Comparison of ENCODE assay signal across 28 mouse cellular contexts in genomic region chr13:112171940-112172715, GRCm38 (mm10).
DNase-seq lines count a peak whose midpoint lies in the region; ATAC-seq and TF ChIP-seq lines count a peak whose summit lies in the region.
"Had no signal": no experiment of that assay in that cellular context is flagged by ENCODE, and none has a peak within 500 bp of the region (broad histone marks: within the 10 kb centered on the region; RNA-seq: fewer than 3 reads in every experiment).

No protein-coding gene starts in this region.

- H3K4me1 ChIP-seq in heart, postnatal 0 days (ENCODE audit: control insufficient read depth, insufficient read depth), result no peaks in the 10 kb centered on the region
- H3K4me1 ChIP-seq in heart, embryonic 10.5 days, result peaks cover under 1% of the 10 kb centered on the region; the same call in 1 of the 2 replicates
- peaks cover 4% of the 10 kb centered on the region for H3K4me1 ChIP-seq in lung, embryonic 16.5 days (replicated peaks; ENCODE audit: control insufficient read depth, insufficient read depth, low read length)
- no peaks in the 10 kb centered on the region for H3K4me1 ChIP-seq in liver, postnatal 0 days (ENCODE audit: insufficient read depth)
- H3K4me1 ChIP-seq: embryonic facial prominence, embryonic 12.5 days; forebrain, embryonic 15.5 days; hindbrain, embryonic 10.5 days; kidney, embryonic 15.5 days; limb, embryonic 12.5 days; liver, embryonic 15.5 days; neural tube, embryonic 12.5 days had no signal

- no peaks in the 10 kb centered on the region for H3K9me3 ChIP-seq in heart, postnatal 0 days (replicated peaks; ENCODE audit: control insufficient read depth, low read length)
- no peaks in the 10 kb centered on the region for H3K9me3 ChIP-seq in heart, embryonic 10.5 days
- no peaks in the 10 kb centered on the region for H3K9me3 ChIP-seq in lung, embryonic 16.5 days (ENCODE audit: control insufficient read depth, low read length)
- no peaks in the 10 kb centered on the region for H3K9me3 ChIP-seq in liver, postnatal 0 days (ENCODE audit: low read length)
- H3K9me3 ChIP-seq: embryonic facial prominence, embryonic 12.5 days; forebrain, embryonic 10.5 days; forebrain, embryonic 15.5 days; hindbrain, embryonic 10.5 days; hindbrain, embryonic 15.5 days; kidney, embryonic 15.5 days; limb, embryonic 12.5 days; liver, embryonic 15.5 days; neural tube, embryonic 12.5 days had no signal

- intact Hi-C loops in heart, postnatal 25 days (cut with DNase I), result no loop called here
- intact Hi-C loops in left cerebral cortex, postnatal 10 days (cut with DNase I), result no loop called here

- peak; percentile 26; the same call in 1 of the 2 replicates for TF ChIP-seq CTCF in heart, postnatal 0 days (IDR thresholded peaks at IDR 0.05; ENCODE audit: low read depth)
- no peak for TF ChIP-seq CTCF in liver, postnatal 0 days (IDR thresholded peaks at IDR 0.05; ENCODE audit: low read depth)

- 0 out of 2 replicates have a peak, but pooled peaks have one; percentile 44 for ATAC-seq in heart, postnatal 0 days (ENCODE audit: insufficient read depth, low read depth)
- ATAC-seq in lung, embryonic 16.5 days (ENCODE audit: low read depth), result peak; percentile 96
- no peak for ATAC-seq in liver, postnatal 0 days
- ATAC-seq: CD4-positive, CD25-positive, alpha-beta regulatory T cell, adult 4 months; forebrain, embryonic 15.5 days; inflammation-experienced regulatory T-cells, adult 6 months; midbrain, embryonic 16.5 days had no signal

- DNase-seq in heart, adult 11 months, result peak; percentile 93
- DNase-seq in heart, postnatal 25 days (ENCODE audit: low spot score), result no peak
- no peak for DNase-seq in heart, postnatal 0 days (ENCODE audit: low spot score)
- no peak for DNase-seq in heart, embryonic 10.5 days (ENCODE audit: low spot score)
- peak; percentile 66 for DNase-seq in lung, postnatal 36 days
- DNase-seq in liver, postnatal 0 days, result no peak
- no peak for DNase-seq in left cerebral cortex, postnatal 10 days (ENCODE audit: extremely low spot score in 1 of 2, low spot score in 2 of 2)
- DNase-seq: adrenal gland, postnatal 25 days; cerebellum, adult 18-20 months; embryo, embryonic 11 days; kidney, adult 18-20 months; right cerebral cortex, adult 18-20 months; spleen, adult 18-20 months; thymus, postnatal 14 days had no signal

- no peak overlapping the region for H3K4me2 ChIP-seq in heart, postnatal 0 days (ENCODE audit: low read depth, low read length)
- H3K4me2 ChIP-seq in lung, embryonic 16.5 days (ENCODE audit: low read depth, low read length), result no peak overlapping the region
- no peak overlapping the region for H3K4me2 ChIP-seq in liver, postnatal 0 days (ENCODE audit: low read depth, low read length)
- H3K4me2 ChIP-seq: embryonic facial prominence, embryonic 12.5 days; forebrain, embryonic 15.5 days; hindbrain, embryonic 15.5 days; kidney, embryonic 15.5 days; limb, embryonic 12.5 days; liver, embryonic 15.5 days; midbrain, embryonic 11.5 days; neural tube, embryonic 12.5 days had no signal

- H3K27me3 ChIP-seq in heart, postnatal 0 days (ENCODE audit: control insufficient read depth, insufficient read depth, low read length), result no peaks in the 10 kb centered on the region
- H3K27me3 ChIP-seq in heart, embryonic 10.5 days (ENCODE audit: insufficient read depth, poor library complexity, severe bottlenecking), result no peaks in the 10 kb centered on the region
- H3K27me3 ChIP-seq in lung, embryonic 16.5 days (ENCODE audit: control insufficient read depth, insufficient read depth, low read depth, low read length), result no peaks in the 10 kb centered on the region
- no peaks in the 10 kb centered on the region for H3K27me3 ChIP-seq in liver, postnatal 0 days (ENCODE audit: insufficient read depth, low read length)
- H3K27me3 ChIP-seq: embryonic facial prominence, embryonic 12.5 days; forebrain, embryonic 15.5 days; hindbrain, embryonic 15.5 days; kidney, embryonic 15.5 days; limb, embryonic 12.5 days; neural tube, embryonic 12.5 days had no signal

- WGBS in heart, postnatal 0 days, result 60% methylated on average over 11 of the region's 11 CpGs
- WGBS in heart, embryonic 10.5 days, result 65% methylated on average over 11 of the region's 11 CpGs
- WGBS in lung, embryonic 16.5 days, result 37% methylated on average over 11 of the region's 11 CpGs
- 75% methylated on average over 11 of the region's 11 CpGs for WGBS in liver, postnatal 0 days (ENCODE audit: insufficient replicate concordance)

- H3K36me3 ChIP-seq in heart, postnatal 0 days (replicated peaks; ENCODE audit: control insufficient read depth, insufficient read depth, low read length), result no peaks in the 10 kb centered on the region
- no peaks in the 10 kb centered on the region for H3K36me3 ChIP-seq in heart, embryonic 10.5 days
- H3K36me3 ChIP-seq in lung, embryonic 16.5 days (ENCODE audit: control insufficient read depth, insufficient read depth, low read length), result no peaks in the 10 kb centered on the region
- H3K36me3 ChIP-seq in liver, postnatal 0 days (replicated peaks; ENCODE audit: insufficient read depth, low read length), result no peaks in the 10 kb centered on the region
- H3K36me3 ChIP-seq: embryonic facial prominence, embryonic 12.5 days; forebrain, embryonic 10.5 days; forebrain, embryonic 15.5 days; hindbrain, embryonic 10.5 days; hindbrain, embryonic 15.5 days; kidney, embryonic 15.5 days; limb, embryonic 12.5 days; liver, embryonic 15.5 days; neural tube, embryonic 12.5 days had no signal

- no peak for TF ChIP-seq EP300 in heart, postnatal 0 days (IDR thresholded peaks at IDR 0.05; ENCODE audit: low read depth)
- TF ChIP-seq EP300 in liver, postnatal 0 days (IDR thresholded peaks at IDR 0.05; ENCODE audit: low read depth), result no peak

- H3K9ac ChIP-seq in heart, postnatal 0 days (replicated peaks; ENCODE audit: low read depth, low read length), result no peak overlapping the region
- no peak overlapping the region for H3K9ac ChIP-seq in lung, embryonic 16.5 days (ENCODE audit: low read length)
- H3K9ac ChIP-seq in liver, postnatal 0 days (replicated peaks), result no peak overlapping the region
- H3K9ac ChIP-seq: embryonic facial prominence, embryonic 12.5 days; forebrain, embryonic 15.5 days; hindbrain, embryonic 15.5 days; kidney, embryonic 15.5 days; limb, embryonic 12.5 days; liver, embryonic 15.5 days; neural tube, embryonic 12.5 days had no signal

- H3K4me3 ChIP-seq in heart, postnatal 0 days (ENCODE audit: low read depth, low read length), result no peak overlapping the region
- no peak overlapping the region for H3K4me3 ChIP-seq in heart, embryonic 10.5 days
- H3K4me3 ChIP-seq in lung, embryonic 16.5 days (ENCODE audit: low read length), result no peak overlapping the region
- H3K4me3 ChIP-seq in liver, postnatal 0 days (ENCODE audit: low read depth, low read length), result no peak overlapping the region
- H3K4me3 ChIP-seq: embryonic facial prominence, embryonic 12.5 days; forebrain, embryonic 10.5 days; forebrain, embryonic 15.5 days; hindbrain, embryonic 10.5 days; hindbrain, embryonic 15.5 days; kidney, embryonic 15.5 days; limb, embryonic 12.5 days; liver, embryonic 15.5 days; neural tube, embryonic 12.5 days had no signal

- no peak overlapping the region for H3K27ac ChIP-seq in heart, postnatal 0 days (ENCODE audit: low read depth)
- H3K27ac ChIP-seq in heart, embryonic 10.5 days, result no peak overlapping the region
- peak overlapping the region; percentile 93 for H3K27ac ChIP-seq in lung, embryonic 16.5 days (ENCODE audit: low read length)
- H3K27ac ChIP-seq in liver, postnatal 0 days (ENCODE audit: low read depth), result no peak overlapping the region
- H3K27ac ChIP-seq: embryonic facial prominence, embryonic 12.5 days; forebrain, embryonic 10.5 days; forebrain, embryonic 15.5 days; hindbrain, embryonic 10.5 days; hindbrain, embryonic 15.5 days; kidney, embryonic 15.5 days; limb, embryonic 12.5 days; liver, embryonic 15.5 days; neural tube, embryonic 12.5 days had no signal

Comparison
In these comparisons a context has a peak if more than half of its experiments do, and no peak if none do; other contexts are left out.
1. DNase-seq: peak in heart, adult 11 months (single experiment) and lung, postnatal 36 days (single experiment); none in heart, postnatal 25 days (single experiment), heart, postnatal 0 days (single experiment), heart, embryonic 10.5 days (single experiment), liver, postnatal 0 days (single experiment) and left cerebral cortex, postnatal 10 days (0 of 2).